Mouse (Mus musculus): ENCODE results near the gene Dpysl5. TPM values are rescaled to one million over a fixed set of nuclear protein-coding genes. Genes with fewer than 3 reads are reported as not detected.

Gene Dpysl5
- polyA plus RNA-seq, 1 experiment: 0.92 TPM

GRCm38 (mm10) chr5:30765596-30766370 is 54.4 kb downstream of the Dpysl5 start:
- H3K27ac ChIP-seq (ENCODE audit: control insufficient read depth, insufficient read depth, low read length): no peak overlapping the region
- no peak for DNase-seq
- no peaks in the 10 kb centered on the region for H3K4me1 ChIP-seq (replicated peaks; ENCODE audit: control insufficient read depth, insufficient read depth, low read length)
- WGBS: 91% methylated on average over 12 of the region's 12 CpGs
- H3K36me3 ChIP-seq (ENCODE audit: control insufficient read depth, insufficient read depth, low read length): no peaks in the 10 kb centered on the region
- no peak overlapping the region for H3K4me3 ChIP-seq (ENCODE audit: control insufficient read depth, insufficient read depth, low read length)
- no peak for TF ChIP-seq POLR2A (IDR thresholded peaks at IDR 0.05; ENCODE audit: control insufficient read depth, extremely low read depth, insufficient read depth, low read length, poor library complexity)
- TF ChIP-seq CTCF (IDR thresholded peaks at IDR 0.05; ENCODE audit: borderline replicate concordance, control insufficient read depth, extremely low read depth, insufficient read depth, low read length, poor library complexity): no peak
- H3K27me3 ChIP-seq (ENCODE audit: control insufficient read depth, insufficient read depth, low read length): no peaks in the 10 kb centered on the region

- H3K4me1 ChIP-seq (replicated peaks; ENCODE audit: control insufficient read depth, insufficient read depth, low read length): no peaks in the 10 kb centered on the region
- H3K27me3 ChIP-seq (ENCODE audit: control insufficient read depth, insufficient read depth, low read length): no peaks in the 10 kb centered on the region
- DNase-seq: no peak
- WGBS: 90% methylated on average over 4 of the region's 4 CpGs
- TF ChIP-seq CTCF (IDR thresholded peaks at IDR 0.05; ENCODE audit: borderline replicate concordance, control insufficient read depth, extremely low read depth, insufficient read depth, low read length, poor library complexity) (no peak), POLR2A (IDR thresholded peaks at IDR 0.05; ENCODE audit: control insufficient read depth, extremely low read depth, insufficient read depth, low read length, poor library complexity) (no peak)
- no peaks in the 10 kb centered on the region for H3K36me3 ChIP-seq (ENCODE audit: control insufficient read depth, insufficient read depth, low read length)
- no peak overlapping the region for H3K4me3 ChIP-seq (ENCODE audit: control insufficient read depth, insufficient read depth, low read length)
- H3K27ac ChIP-seq (ENCODE audit: control insufficient read depth, insufficient read depth, low read length): no peak overlapping the region
Observed at GRCm38 (mm10) chr5:30768082-30768481, 56.7 kb downstream of the Dpysl5 start.

GRCm38 (mm10) chr5:30768598-30768997 is 57.2 kb downstream of the Dpysl5 start:
- no peak for TF ChIP-seq CTCF (IDR thresholded peaks at IDR 0.05; ENCODE audit: borderline replicate concordance, control insufficient read depth, extremely low read depth, insufficient read depth, low read length, poor library complexity)
- Histone ChIP-seq H3K27me3 (ENCODE audit: control insufficient read depth, insufficient read depth, low read length) (no peaks in the 10 kb centered on the region), H3K36me3 (ENCODE audit: control insufficient read depth, insufficient read depth, low read length) (no peaks in the 10 kb centered on the region), H3K4me3 (ENCODE audit: control insufficient read depth, insufficient read depth, low read length) (no peak overlapping the region), H3K27ac (ENCODE audit: control insufficient read depth, insufficient read depth, low read length) (no peak overlapping the region), H3K4me1 (replicated peaks; ENCODE audit: control insufficient read depth, insufficient read depth, low read length) (no peaks in the 10 kb centered on the region)
- WGBS: 44% methylated on average over 9 of the region's 9 CpGs
- no peak for DNase-seq

GRCm38 (mm10) chr5:30769075-30769474 is 57.7 kb downstream of the Dpysl5 start:
- H3K27ac ChIP-seq (ENCODE audit: control insufficient read depth, insufficient read depth, low read length): no peak overlapping the region

GRCm38 (mm10) chr5:30774601-30775371 is 63.4 kb downstream of the Dpysl5 start:
- Histone ChIP-seq H3K27me3 (ENCODE audit: control insufficient read depth, insufficient read depth, low read length) (no peaks in the 10 kb centered on the region; the same call in 1 of the 2 replicates), H3K27ac (ENCODE audit: control insufficient read depth, insufficient read depth, low read length) (no peak overlapping the region), H3K4me1 (replicated peaks; ENCODE audit: control insufficient read depth, insufficient read depth, low read length) (no peaks in the 10 kb centered on the region), H3K4me3 (ENCODE audit: control insufficient read depth, insufficient read depth, low read length) (no peak overlapping the region), H3K36me3 (ENCODE audit: control insufficient read depth, insufficient read depth, low read length) (no peaks in the 10 kb centered on the region)
- WGBS: 14% methylated on average over 20 of the region's 20 CpGs
- TF ChIP-seq CTCF (IDR thresholded peaks at IDR 0.05; ENCODE audit: borderline replicate concordance, control insufficient read depth, extremely low read depth, insufficient read depth, low read length, poor library complexity) (peak; percentile 79), POLR2A (IDR thresholded peaks at IDR 0.05; ENCODE audit: control insufficient read depth, extremely low read depth, insufficient read depth, low read length, poor library complexity) (no peak)
- DNase-seq: peak; percentile 80

More at GRCm38 (mm10) chr5:30769075-30769474, 57.7 kb downstream of the Dpysl5 start:
- Histone ChIP-seq H3K4me1 (replicated peaks; ENCODE audit: control insufficient read depth, insufficient read depth, low read length) (no peaks in the 10 kb centered on the region), H3K36me3 (ENCODE audit: control insufficient read depth, insufficient read depth, low read length) (no peaks in the 10 kb centered on the region), H3K4me3 (ENCODE audit: control insufficient read depth, insufficient read depth, low read length) (no peak overlapping the region), H3K27me3 (ENCODE audit: control insufficient read depth, insufficient read depth, low read length) (no peaks in the 10 kb centered on the region)
- 94% methylated on average over 9 of the region's 9 CpGs for WGBS
- TF ChIP-seq CTCF (IDR thresholded peaks at IDR 0.05; ENCODE audit: borderline replicate concordance, control insufficient read depth, extremely low read depth, insufficient read depth, low read length, poor library complexity): no peak
- TF ChIP-seq POLR2A (IDR thresholded peaks at IDR 0.05; ENCODE audit: control insufficient read depth, extremely low read depth, insufficient read depth, low read length, poor library complexity): no peak
- no peak for DNase-seq

- no peak overlapping the region for H3K27ac ChIP-seq (ENCODE audit: control insufficient read depth, insufficient read depth, low read length)
- WGBS: 78% methylated on average over 9 of the region's 9 CpGs
- H3K36me3 ChIP-seq (ENCODE audit: control insufficient read depth, insufficient read depth, low read length): no peaks in the 10 kb centered on the region
- no peak for TF ChIP-seq CTCF (IDR thresholded peaks at IDR 0.05; ENCODE audit: borderline replicate concordance, control insufficient read depth, extremely low read depth, insufficient read depth, low read length, poor library complexity)
- no peak for TF ChIP-seq POLR2A (IDR thresholded peaks at IDR 0.05; ENCODE audit: control insufficient read depth, extremely low read depth, insufficient read depth, low read length, poor library complexity)
- H3K4me1 ChIP-seq (replicated peaks; ENCODE audit: control insufficient read depth, insufficient read depth, low read length): no peaks in the 10 kb centered on the region
- H3K27me3 ChIP-seq (ENCODE audit: control insufficient read depth, insufficient read depth, low read length): no peaks in the 10 kb centered on the region; the same call in 1 of the 2 replicates
- DNase-seq: no peak
- H3K4me3 ChIP-seq (ENCODE audit: control insufficient read depth, insufficient read depth, low read length): no peak overlapping the region
Observed at GRCm38 (mm10) chr5:30780699-30781098, 69.3 kb downstream of the Dpysl5 start.
